Mouse (Mus musculus) brain, embryonic 14.5 days (tissue): ENCODE results near the gene Tspan14.

Source experiments
- CTCF ChIP-seq: fragments of 200-500 bp; IDR thresholded peaks from 2 replicates; pipeline ENCODE4 v1.5.1; 2012; ENCODE audit warnings: inconsistent platforms, mild to moderate bottlenecking, moderate library complexity, borderline replicate concordance; ENCODE audit not compliant: insufficient read depth, insufficient read length; ENCODE audit errors: extremely low read depth
- POLR2A ChIP-seq: fragments of 200-500 bp; IDR thresholded peaks from 2 replicates; pipeline ENCODE4 v1.6.1; 2012; ENCODE audit warnings: mild to moderate bottlenecking, inconsistent platforms, borderline replicate concordance; ENCODE audit not compliant: poor library complexity, insufficient read depth, insufficient read length, severe bottlenecking; ENCODE audit errors: extremely low read depth

- TF ChIP-seq CTCF = no peak
- no peak for TF ChIP-seq POLR2A
Observed at GRCm38 (mm10) chr14:40987184-40987583, 20.6 kb upstream of the Tspan14 start.
